Mouse (Mus musculus): Measurements from ENCODE around the gene 6430628N08Rik.

Gene 6430628N08Rik

GRCm38 (mm10) chr4:115939295-115940102 is 49.0 kb downstream of the 6430628N08Rik start, which contains the start of gene Dmbx1:
Dmbx1 (minus strand) TSS chr4:115939926.
- DNase-seq (ENCODE audit: low spot score in 2 of 2) = no peak

- no peak for DNase-seq (ENCODE audit: low spot score in 2 of 2)
Observed at GRCm38 (mm10) chr4:115940681-115941080, 50.2 kb downstream of the 6430628N08Rik start.

GRCm38 (mm10) chr4:115941242-115941820 is 50.9 kb downstream of the 6430628N08Rik start:
- no peak for DNase-seq (ENCODE audit: low spot score in 2 of 2)

- DNase-seq (ENCODE audit: low spot score in 2 of 2) = no peak
Observed at GRCm38 (mm10) chr4:115943669-115944314, 53.3 kb downstream of the 6430628N08Rik start.

Measured in right cerebral cortex, postnatal 36 days (tissue).